Mouse (Mus musculus) layer of hippocampus, postnatal 25 days (tissue): ENCODE measurements around the gene Med21. TPM values are rescaled to one million over a fixed set of nuclear protein-coding genes. Genes with fewer than 3 reads are reported as not detected.

Experiments
- DNase-seq, 2 experiments: peaks; one replicate each; pipeline ENCODE4 v3.0.0; 2022; ENCODE audit warnings: mixed read lengths in 2 of 2, low spot score in 1 of 2; ENCODE audit errors: extremely low spot score in 1 of 2
- total RNA-seq, 2 experiments: library from RNA; stranded (reverse); gene quantifications; 2 replicates each; pipeline ENCODE4 v1.2.3; 2021

Med21 gene
- total RNA-seq, 2 experiments from 2014 or later: 38.6 to 47.1 TPM

- DNase-seq: no peak
These were observed 2.0 kb upstream of the Med21 start for GRCm38 (mm10) chr6:146640068-146640965.

GRCm38 (mm10) chr6:146640991-146641390, 1.4 kb upstream of the Med21 start:
- no peak for DNase-seq

- no peak for DNase-seq
These were observed 631 bp upstream of the Med21 start for GRCm38 (mm10) chr6:146641621-146642210.

GRCm38 (mm10) chr6:146643184-146643570, 830 bp downstream of the Med21 start:
- DNase-seq: no peak

GRCm38 (mm10) chr6:146650013-146650412, 7.7 kb downstream of the Med21 start:
- DNase-seq: no peak

- no peak for DNase-seq
These were observed 9.1 kb downstream of the Med21 start for GRCm38 (mm10) chr6:146651431-146651830.

GRCm38 (mm10) chr6:146653197-146653596, 10.8 kb downstream of the Med21 start:
- no peak for DNase-seq

GRCm38 (mm10) chr6:146660591-146660990, 18.2 kb downstream of the Med21 start:
- DNase-seq: no peak

- no peak for DNase-seq
These were observed 19.3 kb downstream of the Med21 start for GRCm38 (mm10) chr6:146661655-146662054.

GRCm38 (mm10) chr6:146662679-146663078, 20.3 kb downstream of the Med21 start:
- peak in 1 of 2 experiments; percentile 41 for DNase-seq

GRCm38 (mm10) chr6:146664116-146664515, 21.8 kb downstream of the Med21 start:
- DNase-seq: no peak

GRCm38 (mm10) chr6:146664917-146665316, 22.6 kb downstream of the Med21 start:
- no peak for DNase-seq

- DNase-seq: no peak
These were observed 23.1 kb downstream of the Med21 start for GRCm38 (mm10) chr6:146665408-146665807.

- no peak for DNase-seq
These were observed 24.5 kb downstream of the Med21 start for GRCm38 (mm10) chr6:146666811-146667210.

GRCm38 (mm10) chr6:146668606-146669005, 26.3 kb downstream of the Med21 start:
- DNase-seq: no peak

GRCm38 (mm10) chr6:146670956-146671855, 28.9 kb downstream of the Med21 start:
- no peak for DNase-seq

- DNase-seq: no peak
These were observed 29.8 kb downstream of the Med21 start for GRCm38 (mm10) chr6:146672106-146672505.

- DNase-seq: no peak
These were observed 31.3 kb downstream of the Med21 start for GRCm38 (mm10) chr6:146673696-146674095.

GRCm38 (mm10) chr6:146674420-146674819, 32.1 kb downstream of the Med21 start:
- no peak for DNase-seq

- DNase-seq: no peak
These were observed 32.7 kb downstream of the Med21 start for GRCm38 (mm10) chr6:146674881-146675536.
